In the genomic region with DNA sequence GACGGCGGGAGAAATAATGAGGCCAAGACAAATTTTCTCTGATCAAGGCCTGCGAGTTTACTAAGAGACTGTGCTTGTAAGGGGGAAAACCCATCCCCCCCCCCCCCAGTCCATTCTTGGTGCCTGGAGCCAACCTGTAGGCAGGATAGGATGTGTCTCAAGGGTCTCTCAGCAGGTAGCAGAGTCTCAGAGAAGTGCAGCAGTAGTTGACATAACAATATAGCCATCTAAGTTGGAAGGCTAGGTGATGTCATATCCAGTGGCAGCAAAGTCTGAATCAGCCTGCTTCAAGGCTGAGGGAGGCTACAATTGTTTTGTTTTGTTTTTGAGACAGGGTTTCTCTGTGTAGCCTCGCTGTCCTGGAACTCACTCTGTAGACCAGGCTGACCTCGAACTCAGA, we compare ENCODE assay signal across 8 mouse cellular contexts. TPM values are rescaled to one million over a fixed set of nuclear protein-coding genes. Genes with fewer than 3 reads are reported as not detected.
DNase-seq lines count a peak whose midpoint lies in the region; TF ChIP-seq lines count a peak whose summit lies in the region.
"Not testable (repeated sequence)": the region's sequence is repeated elsewhere in the genome, so short reads cannot be mapped to it uniquely, and the experiment has no call there.
"Had no signal": no experiment of that assay in that cellular context is flagged by ENCODE, and none has a peak within 500 bp of the region (broad histone marks: within the 10 kb centered on the region; RNA-seq: fewer than 3 reads in every experiment).

No protein-coding gene starts in this region.

- DNase-seq in ES-CJ7 (ENCODE audit: low read depth, low spot score) (peak; percentile 72), R1 (ENCODE audit: low read depth, low spot score) (peak; percentile 69), ZHBTc4 (ENCODE audit: low read depth, low spot score) (peak; percentile 62)
- not testable (repeated sequence) for DNase-seq in ES-E14 (ENCODE audit: low read depth, low spot score)
- DNase-seq in adrenal gland, adult 2 months: peak; percentile 30
- DNase-seq in testis, postnatal 10 days (ENCODE audit: low spot score): peak; percentile 4

- H3K27ac ChIP-seq in ES-Bruce4 (ENCODE audit: insufficient read depth, low read length) (peak overlapping the region; percentile 97), ES-E14 (ENCODE audit: insufficient read depth, low read depth, low read length, poor library complexity, severe bottlenecking) (peak overlapping the region; percentile 60; the same call in 1 of the 2 replicates)

- not testable (repeated sequence) for TF ChIP-seq CTCF in ES-Bruce4 (IDR thresholded peaks at IDR 0.05; ENCODE audit: low read depth, low read length)

- not testable (repeated sequence) for H3K9me3 ChIP-seq in ES-Bruce4 (replicated peaks; ENCODE audit: control insufficient read depth, insufficient read depth, low read length, poor library complexity, severe bottlenecking); ES-E14 (ENCODE audit: control insufficient read depth, insufficient read depth, low read depth, low read length)

- not testable (repeated sequence) for H3K36me3 ChIP-seq in ES-Bruce4 (ENCODE audit: control insufficient read depth, insufficient read depth, low read length, poor library complexity, severe bottlenecking); ES-E14 (ENCODE audit: control insufficient read depth, insufficient read depth, low read length, poor library complexity, severe bottlenecking)

- H3K4me3 ChIP-seq in ES-Bruce4 (ENCODE audit: low read depth, low read length); ES-E14 (ENCODE audit: insufficient read depth in 1 of 2, low read depth in 1 of 2, low read length in 2 of 2, poor library complexity in 1 of 2, severe bottlenecking in 1 of 2): not testable (repeated sequence)

- not testable (repeated sequence) for TF ChIP-seq EP300 in ES-Bruce4 (IDR thresholded peaks at IDR 0.05; ENCODE audit: insufficient read depth, low read depth, low read length)

- in situ Hi-C loops in ES-E14 (cut with MboI; ENCODE audit: low sequenced_read_pairs in 2 of 2, unreplicated experiment in 2 of 2): not testable (repeated sequence)

- TF ChIP-seq POLR2A in ES-Bruce4 (IDR thresholded peaks at IDR 0.05; ENCODE audit: insufficient read depth, low read length): not testable (repeated sequence)

- not testable (repeated sequence) for H3K27me3 ChIP-seq in ES-Bruce4 (ENCODE audit: control insufficient read depth, insufficient read depth, low read length, poor library complexity, severe bottlenecking)

- H3K9ac ChIP-seq in ES-Bruce4 (ENCODE audit: low read depth, poor library complexity, severe bottlenecking); ES-E14 (ENCODE audit: insufficient read depth, low read depth, low read length, poor library complexity, severe bottlenecking): not testable (repeated sequence)

- not testable (repeated sequence) for H3K4me1 ChIP-seq in ES-Bruce4 (ENCODE audit: control insufficient read depth, insufficient read depth, low read length); ES-E14 (ENCODE audit: control insufficient read depth in 2 of 2, insufficient read depth in 2 of 2, low read length in 2 of 2, poor library complexity in 1 of 2)

RNA-seq across cellular contexts. Expression of a gene that starts 5.5 kb away (rescaled TPM):
- polyA plus RNA-seq in ES-Bruce4 (2011; ENCODE audit: insufficient read depth, insufficient read length, low read depth, missing spikeins): 13.0 and 13.4 TPM in 2 replicates
- 8.6 and 10.6 TPM in 2 replicates for total RNA-seq in ES-E14 (2012; rRNA removed)
- 10 to 100 TPM; 25.7 to 28.6 TPM for total RNA-seq in adrenal gland, adult 2 months (2021)
- polyA plus RNA-seq in adrenal gland, adult 2 months (2012; rRNA removed): 4.3 and 5.6 TPM in 2 replicates

RNA-seq across cellular contexts. Expression of a gene that starts 6.3 kb away (rescaled TPM):
- polyA plus RNA-seq in ES-Bruce4 (2011; ENCODE audit: insufficient read depth, insufficient read length, low read depth, missing spikeins): 0.44 TPM in 1 of 2 replicates, not detected in the other
- 0.37 and 0.98 TPM in 2 replicates for total RNA-seq in ES-E14 (2012; rRNA removed)
- 1 to 10 TPM; 1.8 to 2.9 TPM for total RNA-seq in adrenal gland, adult 2 months (2021)
- polyA plus RNA-seq in adrenal gland, adult 2 months (2012; rRNA removed): 0.27 TPM in 1 of 2 replicates, not detected in the other
- polyA plus RNA-seq: G1E had no signal

RNA-seq across cellular contexts. Expression of a gene that starts 32.7 kb away (rescaled TPM):
- 4.8 and 6.1 TPM in 2 replicates for polyA plus RNA-seq in ES-Bruce4 (2011; ENCODE audit: insufficient read depth, insufficient read length, low read depth, missing spikeins)
- total RNA-seq in ES-E14 (2012; rRNA removed): 2.2 and 3.0 TPM in 2 replicates
- total RNA-seq in adrenal gland, adult 2 months (2021): 1 to 10 TPM in 1 of 2 experiments, under 1 TPM in 1; 0.76 to 1.4 TPM
- 0.22 TPM in 1 of 2 replicates, not detected in the other for polyA plus RNA-seq in adrenal gland, adult 2 months (2012; rRNA removed)
- polyA plus RNA-seq: G1E had no signal

RNA-seq across cellular contexts. Expression of a gene that starts 58.0 kb away (rescaled TPM):
- polyA plus RNA-seq in ES-Bruce4 (2011; ENCODE audit: insufficient read depth, insufficient read length, low read depth, missing spikeins): 12.9 and 15.8 TPM in 2 replicates
- 23.9 and 34.3 TPM in 2 replicates for total RNA-seq in ES-E14 (2012; rRNA removed)
- total RNA-seq in adrenal gland, adult 2 months (2021): 10 to 100 TPM; 13.0 to 13.5 TPM
- polyA plus RNA-seq in adrenal gland, adult 2 months (2012; rRNA removed): 12.7 and 13.6 TPM in 2 replicates

RNA-seq across cellular contexts. Expression of a gene that starts 58.8 kb away (rescaled TPM):
- 34.2 and 40.5 TPM in 2 replicates for polyA plus RNA-seq in ES-Bruce4 (2011; ENCODE audit: insufficient read depth, insufficient read length, low read depth, missing spikeins)
- 16.9 and 22.6 TPM in 2 replicates for total RNA-seq in ES-E14 (2012; rRNA removed)
- total RNA-seq in adrenal gland, adult 2 months (2021): 100 to 1,000 TPM; 133 to 179 TPM
- polyA plus RNA-seq in adrenal gland, adult 2 months (2012; rRNA removed): 93.7 and 100 TPM in 2 replicates
